ENCODE assay signal across 8 mouse cellular contexts in genomic region chr12:55836199-55836951, GRCm38 (mm10). TPM values are rescaled to one million over a fixed set of nuclear protein-coding genes. Genes with fewer than 3 reads are reported as not detected.
DNase-seq lines count a peak whose midpoint lies in the region; ATAC-seq and TF ChIP-seq lines count a peak whose summit lies in the region.

TSS of gene Brms1l (plus strand) at chr12:55836324.

- WGBS in hindbrain, postnatal 0 days = under 1% methylated on average over 75 of the region's 77 CpGs

- DNase-seq in ZHBTc4 (ENCODE audit: low read depth, low spot score) = peak; percentile 100
- peak; percentile 97 for DNase-seq in gastrocnemius, adult 2 months
- peak; percentile 99 for DNase-seq in hindbrain, postnatal 0 days (ENCODE audit: low spot score)
- peak; percentile 86 to 98 for DNase-seq in left cerebral cortex, adult 8-10 months (ENCODE audit: low spot score in 2 of 2)
- peak; percentile 98 to 99 for DNase-seq in right cerebral cortex, postnatal 10 days (ENCODE audit: low spot score in 2 of 2)
- DNase-seq in urinary bladder, postnatal 25 days (ENCODE audit: low spot score) = peak; percentile 84

- H3K27ac ChIP-seq in gastrocnemius, adult 2 months = peak within 1 kb of the TSS; percentile 94
- H3K27ac ChIP-seq in hindbrain, postnatal 0 days = peak within 1 kb of the TSS; percentile 86

- H3K27me3 ChIP-seq in hindbrain, postnatal 0 days (ENCODE audit: insufficient read depth, low read length) = no peaks in the 10 kb centered on the region
- H3K27me3 ChIP-seq in megakaryocyte, embryonic 14.5 days (replicated peaks) = no peaks in the 10 kb centered on the region

- H3K4me1 ChIP-seq in hindbrain, postnatal 0 days (ENCODE audit: insufficient read depth, low read length) = 0 out of 2 replicates have a peak, but pooled peaks cover 3% of the 10 kb centered on the region
- H3K4me1 ChIP-seq in megakaryocyte, embryonic 14.5 days = peaks cover 24% of the 10 kb centered on the region

- peak within 1 kb of the TSS; percentile 69 for H3K9ac ChIP-seq in hindbrain, postnatal 0 days (replicated peaks; ENCODE audit: low read length)

- peak within 1 kb of the TSS; percentile 77 for H3K4me2 ChIP-seq in hindbrain, postnatal 0 days (ENCODE audit: low read depth, low read length)

- intact Hi-C loops in gastrocnemius, adult 2 months (cut with DNase I) = no loop called here

- ATAC-seq in common myeloid progenitor, adult 5-6 weeks (replicated peaks; ENCODE audit: low read depth, poor library complexity, severe bottlenecking) = peak; percentile 97
- peak; percentile 100 for ATAC-seq in hindbrain, postnatal 0 days

- no peaks in the 10 kb centered on the region for H3K9me3 ChIP-seq in hindbrain, postnatal 0 days (ENCODE audit: low read length)
- H3K9me3 ChIP-seq in megakaryocyte, embryonic 14.5 days = no peaks in the 10 kb centered on the region

- peak within 1 kb of the TSS; percentile 77 for H3K4me3 ChIP-seq in gastrocnemius, adult 2 months
- peak within 1 kb of the TSS; percentile 80 for H3K4me3 ChIP-seq in hindbrain, postnatal 0 days (ENCODE audit: low read length)
- H3K4me3 ChIP-seq in megakaryocyte, embryonic 14.5 days (replicated peaks) = peak within 1 kb of the TSS; percentile 100

- TF ChIP-seq CTCF in gastrocnemius, adult 2 months (IDR thresholded peaks at IDR 0.05) = no peak
- no peak for TF ChIP-seq CTCF in hindbrain, postnatal 0 days (IDR thresholded peaks at IDR 0.05; ENCODE audit: low read depth)

- no peaks in the 10 kb centered on the region for H3K36me3 ChIP-seq in hindbrain, postnatal 0 days (ENCODE audit: insufficient read depth, low read length)
- peaks cover 11% of the 10 kb centered on the region for H3K36me3 ChIP-seq in megakaryocyte, embryonic 14.5 days (replicated peaks; ENCODE audit: low read length)

RNA-seq across cellular contexts. Expression of gene Brms1l, which starts in this region (rescaled TPM):
- 16.6 and 22.1 TPM in 2 replicates for total RNA-seq in common myeloid progenitor, adult 5-6 weeks (2017)
- total RNA-seq in gastrocnemius, adult 2 months (2021) = 10 to 100 TPM; 17.9 to 22.7 TPM
- 29.1 and 32.1 TPM in 2 replicates for total RNA-seq in hindbrain, postnatal 0 days (2014; rRNA removed)
- 39.3 and 40.9 TPM in 2 replicates for polyA plus RNA-seq in hindbrain, postnatal 0 days (2015; fragmentation: Nextera tagmentation; extraction: Ambion mirVana)
- total RNA-seq in left cerebral cortex, adult 8-10 months (2022) = 10 to 100 TPM; 63.4 to 77.9 (median 71.0) TPM
- polyA plus RNA-seq in megakaryocyte, embryonic 14.5 days (2012; ENCODE audit: insufficient read depth, low replicate concordance) = 28.6 TPM in 1 of 2 replicates, not detected in the other

Comparison
In these comparisons a context has a peak if more than half of its experiments do, and no peak if none do; other contexts are left out.
1. Peak in every context shown above with its lines: DNase-seq, ATAC-seq, H3K4me3 ChIP-seq and H3K27ac ChIP-seq.